Mouse (Mus musculus) cortical plate, adult 2 months (tissue): Measurements from ENCODE around the gene Cxcr5.

Source experiments
- CTCF ChIP-seq: fragments of 200-500 bp; IDR thresholded peaks from 2 replicates; pipeline ENCODE4 v1.5.1; 2011; ENCODE audit warnings: mild to moderate bottlenecking, control low read depth, low read length; ENCODE audit not compliant: insufficient read depth; ENCODE audit errors: extremely low read depth
- POLR2A ChIP-seq: fragments of 200-500 bp; IDR thresholded peaks from 2 replicates; pipeline ENCODE4 v1.6.1; 2011; ENCODE audit warnings: mild to moderate bottlenecking, low read length, control low read depth; ENCODE audit not compliant: insufficient read depth; ENCODE audit errors: extremely low read depth

GRCm38 (mm10) chr9:44488855-44489381, 72.8 kb downstream of the Cxcr5 start:
- TF ChIP-seq CTCF (no peak), POLR2A (no peak)
